Mouse (Mus musculus) ES-Bruce4 (cell line): ENCODE results near the gene Akr1c19. TPM values are rescaled to one million over a fixed set of nuclear protein-coding genes. Genes with fewer than 3 reads are reported as not detected.
A peak's percentile ranks its signal among the peaks of the same experiment; 100 is the strongest.
"Not testable (repeated sequence)": the region's sequence is repeated elsewhere in the genome, so short reads cannot be mapped to it uniquely, and the experiment has no call there.

ENCODE experiments used
- H3K27ac ChIP-seq: 2 replicates; pipeline ENCODE4 v1.5.1; 2012; ENCODE audit warnings: low read length, inconsistent platforms; ENCODE audit not compliant: insufficient read depth
- H3K27me3 ChIP-seq: 2 replicates; pipeline ENCODE4 v1.6.1; 2012; ENCODE audit warnings: mild to moderate bottlenecking, low read length, inconsistent platforms; ENCODE audit not compliant: control insufficient read depth, poor library complexity, insufficient read depth, severe bottlenecking
- H3K36me3 ChIP-seq: 2 replicates; pipeline ENCODE4 v1.6.1; 2012; ENCODE audit warnings: inconsistent platforms, mild to moderate bottlenecking, low read length, moderate library complexity; ENCODE audit not compliant: control insufficient read depth, poor library complexity, insufficient read depth, severe bottlenecking
- H3K4me1 ChIP-seq: one replicate; pipeline ENCODE4 v1.8.1; 2011; ENCODE audit warnings: low read length; ENCODE audit not compliant: control insufficient read depth, insufficient read depth
- H3K4me3 ChIP-seq: 2 replicates; pipeline ENCODE4 v1.5.1; 2011; ENCODE audit warnings: low read depth, mild to moderate bottlenecking, low read length
- H3K9ac ChIP-seq: 2 replicates; pipeline ENCODE4 v1.6.1; 2012; ENCODE audit warnings: low read depth, mild to moderate bottlenecking, inconsistent platforms; ENCODE audit not compliant: poor library complexity, severe bottlenecking
- H3K9me3 ChIP-seq: replicated peaks from 2 replicates; pipeline ENCODE4 v1.6.1; 2012; ENCODE audit warnings: mild to moderate bottlenecking, low read length, inconsistent platforms; ENCODE audit not compliant: control insufficient read depth, poor library complexity, insufficient read depth, severe bottlenecking
- CTCF ChIP-seq: IDR thresholded peaks from one replicate; pipeline ENCODE4 v1.8.1; 2011; ENCODE audit warnings: low read depth, low read length
- EP300 ChIP-seq: IDR thresholded peaks from 2 replicates; pipeline ENCODE4 v1.6.1; 2011; ENCODE audit warnings: low read depth, low read length; ENCODE audit not compliant: insufficient read depth
- POLR2A ChIP-seq: IDR thresholded peaks from one replicate; pipeline ENCODE4 v1.8.1; 2011; ENCODE audit warnings: low read length; ENCODE audit not compliant: insufficient read depth
- polyA plus RNA-seq: library from polyadenylated mRNA; stranded (reverse); fragments of >200 nt; gene quantifications from 2 replicates; pipeline ENCODE4 v1.2.4, GENCODE M21; 2011; ENCODE audit warnings: low read depth; ENCODE audit not compliant: missing spikeins, insufficient read depth, insufficient read length

The Akr1c19 gene
- polyA plus RNA-seq, 1 experiment = 0.31 TPM

DNA sequence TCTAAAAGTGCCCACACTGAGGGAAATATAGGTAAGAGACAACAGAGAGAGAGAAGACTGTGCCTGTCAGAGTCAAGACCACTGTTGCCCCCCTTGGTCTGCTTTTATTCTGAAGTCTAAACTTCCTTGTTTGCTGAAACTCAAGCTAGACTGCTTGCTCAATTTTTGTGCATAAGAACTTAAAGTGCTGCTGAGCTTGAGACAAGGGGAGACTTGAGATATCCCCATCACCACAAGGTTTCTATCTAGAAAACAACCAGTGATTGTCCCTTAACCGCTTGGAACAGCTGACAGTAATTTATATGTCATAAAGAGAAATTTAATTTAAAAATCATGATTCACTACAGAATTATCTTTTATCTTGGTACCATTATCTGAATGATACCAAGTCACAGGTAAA lies 4.6 kb downstream of the Akr1c19 start:
- H3K9me3 ChIP-seq = no peaks in the 10 kb centered on the region
- H3K36me3 ChIP-seq = no peaks in the 10 kb centered on the region
- no peak overlapping the region for H3K9ac ChIP-seq
- H3K4me3 ChIP-seq = no peak overlapping the region
- no peak overlapping the region for H3K27ac ChIP-seq
- no peaks in the 10 kb centered on the region for H3K4me1 ChIP-seq
- TF ChIP-seq CTCF (no peak), POLR2A (no peak), EP300 (no peak)
- H3K27me3 ChIP-seq = no peaks in the 10 kb centered on the region

GRCm38 (mm10) chr13:4233536-4234172 lies 5.2 kb downstream of the Akr1c19 start:
- Histone ChIP-seq H3K27me3 (no peaks in the 10 kb centered on the region), H3K9ac (no peak overlapping the region), H3K9me3 (no peaks in the 10 kb centered on the region), H3K4me3 (no peak overlapping the region), H3K27ac (no peak overlapping the region), H3K4me1 (no peaks in the 10 kb centered on the region), H3K36me3 (no peaks in the 10 kb centered on the region)
- TF ChIP-seq POLR2A (no peak), EP300 (no peak), CTCF (no peak)

- Histone ChIP-seq H3K4me1 (no peaks in the 10 kb centered on the region), H3K36me3 (no peaks in the 10 kb centered on the region), H3K27me3 (no peaks in the 10 kb centered on the region; the same call in 1 of the 2 replicates), H3K9ac (no peak overlapping the region), H3K9me3 (no peaks in the 10 kb centered on the region), H3K27ac (no peak overlapping the region), H3K4me3 (no peak overlapping the region)
- no peak for TF ChIP-seq POLR2A
- TF ChIP-seq CTCF = no peak
- TF ChIP-seq EP300 = peak; percentile 93
These were observed 16.5 kb downstream of the Akr1c19 start for GRCm38 (mm10) chr13:4244861-4245559.

GRCm38 (mm10) chr13:4249347-4249746 lies 20.8 kb downstream of the Akr1c19 start:
- Histone ChIP-seq H3K27ac (no peak overlapping the region), H3K36me3 (no peaks in the 10 kb centered on the region), H3K9ac (no peak overlapping the region), H3K27me3 (no peaks in the 10 kb centered on the region; the same call in 1 of the 2 replicates), H3K4me1 (no peaks in the 10 kb centered on the region), H3K9me3 (no peaks in the 10 kb centered on the region), H3K4me3 (no peak overlapping the region)
- TF ChIP-seq CTCF = no peak
- no peak for TF ChIP-seq EP300
- TF ChIP-seq POLR2A = no peak

- not testable (repeated sequence) for H3K27ac ChIP-seq, H3K27me3 ChIP-seq, H3K36me3 ChIP-seq, H3K4me3 ChIP-seq, H3K9ac ChIP-seq, H3K9me3 ChIP-seq, H3K4me1 ChIP-seq
These were observed 28.4 kb downstream of the Akr1c19 start for GRCm38 (mm10) chr13:4256894-4257293.

DNA sequence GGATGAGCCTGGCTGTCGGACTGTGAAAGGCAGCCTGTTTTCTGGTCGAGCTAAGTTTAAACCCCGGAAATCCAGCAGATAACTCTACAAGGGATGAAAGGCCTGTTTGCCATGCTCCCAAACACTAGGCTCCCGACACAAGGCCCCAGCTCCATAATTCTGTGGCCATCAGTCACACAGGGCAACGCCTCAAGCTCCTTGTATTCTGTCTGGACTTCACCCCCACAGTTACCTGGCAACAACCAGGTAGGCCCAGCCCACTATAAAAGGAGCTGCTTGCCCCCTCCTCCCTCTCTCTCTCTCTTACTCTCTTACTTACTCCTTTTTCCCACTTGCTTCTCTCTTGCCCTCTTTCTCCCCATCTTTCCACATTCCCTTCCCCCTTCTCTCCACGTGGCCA lies 28.8 kb downstream of the Akr1c19 start:
- Histone ChIP-seq H3K36me3 (no peaks in the 10 kb centered on the region), H3K9me3 (no peaks in the 10 kb centered on the region), H3K27me3 (no peaks in the 10 kb centered on the region; the same call in 1 of the 2 replicates), H3K9ac (no peak overlapping the region), H3K27ac (no peak overlapping the region), H3K4me3 (no peak overlapping the region), H3K4me1 (no peaks in the 10 kb centered on the region)
- TF ChIP-seq EP300 (no peak), POLR2A (no peak), CTCF (no peak)
